Mouse (Mus musculus) layer of hippocampus, postnatal 36 days (tissue): Measurements from ENCODE around the gene Ifitm6. TPM values are rescaled to one million over a fixed set of nuclear protein-coding genes. Genes with fewer than 3 reads are reported as not detected.
"Not testable (repeated sequence)": the region's sequence is repeated elsewhere in the genome, so short reads cannot be mapped to it uniquely, and the experiment has no call there.

ENCODE experiments used
- DNase-seq, 2 experiments: peaks; one replicate each; pipeline ENCODE4 v3.0.0; 2022
- total RNA-seq, 2 experiments: library from RNA; stranded (reverse); gene quantifications; 2 replicates each; pipeline ENCODE4 v1.2.3; 2021

Gene Ifitm6
- total RNA-seq, 2 experiments from 2014 or later = 0.63 TPM; not detected in 1

DNA sequence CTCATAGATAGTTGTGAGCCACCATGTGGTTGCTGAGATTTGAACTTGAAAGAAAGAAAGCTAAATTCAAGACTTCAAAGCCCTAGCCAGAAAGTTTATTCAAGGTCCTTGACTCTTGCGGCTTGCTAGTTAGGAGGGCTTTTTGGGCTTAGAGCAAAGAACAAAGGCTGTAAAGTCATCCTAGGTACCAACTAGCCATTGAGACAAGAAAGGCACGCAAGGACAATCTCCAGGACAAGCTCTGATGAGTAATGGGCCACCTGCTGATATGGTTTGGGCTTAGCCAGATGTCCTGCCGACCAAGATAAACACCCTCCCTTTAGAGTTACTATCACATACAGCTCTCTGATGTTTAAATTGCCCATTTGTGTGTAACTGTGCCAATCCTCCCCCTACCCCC is 49.0 kb downstream of the Ifitm6 start:
- not testable (repeated sequence) for DNase-seq

DNA sequence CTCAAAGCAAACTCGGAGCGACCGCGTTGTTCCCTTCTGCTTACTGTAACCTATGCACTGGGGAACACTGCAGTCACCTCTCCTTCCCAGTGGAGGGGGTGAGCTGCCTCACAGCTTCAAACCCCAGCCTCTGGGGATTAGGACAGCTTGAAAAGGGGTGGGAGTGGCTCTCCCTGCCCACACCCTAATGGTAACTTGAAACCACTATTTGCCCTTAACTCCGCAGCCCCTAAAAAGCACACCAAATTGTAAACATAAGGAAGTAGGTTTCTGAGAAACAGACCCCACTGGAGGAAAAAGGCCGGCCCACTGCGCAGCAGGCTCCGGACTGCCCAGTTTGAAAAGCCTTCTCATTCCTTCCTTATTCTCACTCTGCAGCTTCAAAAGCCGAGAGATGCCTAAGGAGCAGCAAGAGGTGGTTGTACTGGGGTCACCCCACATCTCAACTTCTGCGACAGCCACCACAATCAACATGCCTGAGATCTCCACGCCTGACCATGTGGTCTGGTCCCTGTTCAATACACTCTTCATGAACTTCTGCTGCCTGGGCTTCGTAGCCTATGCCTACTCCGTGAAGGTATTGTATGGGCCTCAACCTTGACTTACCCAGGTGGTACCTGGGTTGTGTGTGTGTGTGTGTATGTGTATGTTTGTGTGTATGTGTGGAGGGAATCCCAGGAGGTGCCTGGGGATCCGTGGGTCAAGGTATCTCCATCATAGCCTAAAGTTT is 49.7 kb downstream of the Ifitm6 start:
- DNase-seq = no peak

DNA sequence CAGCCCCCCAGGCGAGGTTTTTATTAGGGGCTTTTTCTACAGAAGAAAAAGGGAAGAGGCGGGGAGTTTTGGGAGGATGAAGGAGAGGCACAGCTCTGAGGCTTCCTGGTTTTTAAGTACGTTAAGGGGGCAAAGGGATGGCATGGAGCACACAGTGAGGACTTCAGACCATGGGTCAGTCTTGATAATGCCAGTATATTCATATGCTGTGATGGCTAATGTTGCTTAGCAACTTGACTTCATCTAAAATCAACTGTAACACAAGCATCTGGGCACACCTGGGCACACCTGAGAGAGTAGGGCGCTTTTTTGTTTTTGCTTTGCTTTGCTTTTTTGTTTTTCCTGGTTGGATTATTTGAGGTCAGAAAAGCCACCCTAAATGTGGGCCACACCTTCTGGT is 50.8 kb downstream of the Ifitm6 start, which contains the start of gene Ifitm1:
Ifitm1 (plus strand) TSS at position 301 of the 400 bp plus-strand sequence.
- DNase-seq = no peak

Other genes starting within 250 kb of the Ifitm6 start
- gene Syce1, start 230.1 kb downstream of the Ifitm6 start, total RNA-seq = under 1 TPM in 1 of 2 experiments, not detected in 1; 0.40 TPM
- gene Zfp941, start 195.7 kb downstream of the Ifitm6 start, total RNA-seq = 10 to 100 TPM; 12.3 to 13.3 TPM
- 1 to 10 TPM; 1.8 to 2.9 TPM for gene Urah, start 182.9 kb downstream of the Ifitm6 start, total RNA-seq
- not detected for gene Scgb1c1, start 172.4 kb downstream of the Ifitm6 start, total RNA-seq
- gene Odf3, start 170.1 kb downstream of the Ifitm6 start, total RNA-seq = not detected
- not detected for gene Gm45785, start 161.6 kb downstream of the Ifitm6 start, total RNA-seq
- gene Ric8a, start 161.0 kb downstream of the Ifitm6 start, total RNA-seq = 10 to 100 TPM; 76.8 to 83.7 TPM
- 10 to 100 TPM; 27.2 to 28.1 TPM for gene Bet1l, start 160.3 kb downstream of the Ifitm6 start, total RNA-seq
- 100 to 1,000 TPM; 113 to 119 TPM for gene Psmd13, start 136.0 kb downstream of the Ifitm6 start, total RNA-seq
- 10 to 100 TPM; 64.6 to 71.8 TPM for gene Sirt3, start 135.6 kb downstream of the Ifitm6 start, total RNA-seq
- gene Cox8b, start 117.5 kb downstream of the Ifitm6 start, total RNA-seq = 1 to 10 TPM; 1.2 to 1.3 TPM
- gene Nlrp6, start 97.0 kb downstream of the Ifitm6 start, total RNA-seq = under 1 TPM; 0.30 to 0.35 TPM
- gene Pgghg, start 76.5 kb downstream of the Ifitm6 start, total RNA-seq = 1 to 10 TPM; 3.9 to 4.0 TPM
- gene Ifitm5, start 67.6 kb downstream of the Ifitm6 start, total RNA-seq = not detected
- not detected for gene Gm45717, start 62.0 kb downstream of the Ifitm6 start, total RNA-seq
- gene Ifitm2, start 61.9 kb downstream of the Ifitm6 start, total RNA-seq = 10 to 100 TPM in 1 of 2 experiments, 1 to 10 TPM in 1; 8.4 to 14.1 TPM
- gene Ifitm1, start 50.7 kb downstream of the Ifitm6 start, total RNA-seq = 1 to 10 TPM; 1.6 to 3.8 TPM
- gene Ifitm3, start 7.2 kb downstream of the Ifitm6 start, total RNA-seq = 10 to 100 TPM; 11.1 to 11.4 TPM
- not detected for gene Gm17387, start 11.2 kb upstream of the Ifitm6 start, total RNA-seq
- 10 to 100 TPM; 92.2 to 92.3 TPM for gene B4galnt4, start 43.2 kb upstream of the Ifitm6 start, total RNA-seq
- gene Pkp3, start 60.3 kb upstream of the Ifitm6 start, total RNA-seq = not detected
- gene Sigirr, start 82.6 kb upstream of the Ifitm6 start, total RNA-seq = 1 to 10 TPM; 1.7 to 2.4 TPM
- not detected for gene Ano9, start 99.9 kb upstream of the Ifitm6 start, total RNA-seq
- gene Ptdss2, start 104.5 kb upstream of the Ifitm6 start, total RNA-seq = 10 to 100 TPM; 48.5 to 64.9 TPM
- gene Rnh1, start 154.9 kb upstream of the Ifitm6 start, total RNA-seq = 10 to 100 TPM; 36.1 to 40.2 TPM
- gene Hras, start 176.1 kb upstream of the Ifitm6 start, total RNA-seq = 100 to 1,000 TPM; 209 to 213 TPM
- gene Lrrc56, start 176.2 kb upstream of the Ifitm6 start, total RNA-seq = 1 to 10 TPM; 4.5 to 5.9 TPM
- not detected for gene Lmntd2, start 196.2 kb upstream of the Ifitm6 start, total RNA-seq
- gene Rassf7, start 197.9 kb upstream of the Ifitm6 start, total RNA-seq = under 1 TPM; 0.73 to 0.82 TPM
- gene Phrf1, start 210.9 kb upstream of the Ifitm6 start, total RNA-seq = 10 to 100 TPM; 79.9 to 86.9 TPM
- gene Irf7, start 248.6 kb upstream of the Ifitm6 start, total RNA-seq = 1 to 10 TPM in 1 of 2 experiments, under 1 TPM in 1; 0.51 to 1.2 TPM